Mouse (Mus musculus) T-helper 17 cell (primary cell): ENCODE data around the gene Cpeb2.

Experiments
- in situ Hi-C, 2 experiments: fragments of 300-600 bp; cut with MboI, MseI; formaldehyde crosslinking; loops; 1 replicate in 1 of 2; 2 replicates in 1 of 2; pipeline ENCODE4 v1.15.1; 2025; ENCODE audit warnings: high pct_unique_total_duplicates in 2 of 2

The Cpeb2 gene

DNA sequence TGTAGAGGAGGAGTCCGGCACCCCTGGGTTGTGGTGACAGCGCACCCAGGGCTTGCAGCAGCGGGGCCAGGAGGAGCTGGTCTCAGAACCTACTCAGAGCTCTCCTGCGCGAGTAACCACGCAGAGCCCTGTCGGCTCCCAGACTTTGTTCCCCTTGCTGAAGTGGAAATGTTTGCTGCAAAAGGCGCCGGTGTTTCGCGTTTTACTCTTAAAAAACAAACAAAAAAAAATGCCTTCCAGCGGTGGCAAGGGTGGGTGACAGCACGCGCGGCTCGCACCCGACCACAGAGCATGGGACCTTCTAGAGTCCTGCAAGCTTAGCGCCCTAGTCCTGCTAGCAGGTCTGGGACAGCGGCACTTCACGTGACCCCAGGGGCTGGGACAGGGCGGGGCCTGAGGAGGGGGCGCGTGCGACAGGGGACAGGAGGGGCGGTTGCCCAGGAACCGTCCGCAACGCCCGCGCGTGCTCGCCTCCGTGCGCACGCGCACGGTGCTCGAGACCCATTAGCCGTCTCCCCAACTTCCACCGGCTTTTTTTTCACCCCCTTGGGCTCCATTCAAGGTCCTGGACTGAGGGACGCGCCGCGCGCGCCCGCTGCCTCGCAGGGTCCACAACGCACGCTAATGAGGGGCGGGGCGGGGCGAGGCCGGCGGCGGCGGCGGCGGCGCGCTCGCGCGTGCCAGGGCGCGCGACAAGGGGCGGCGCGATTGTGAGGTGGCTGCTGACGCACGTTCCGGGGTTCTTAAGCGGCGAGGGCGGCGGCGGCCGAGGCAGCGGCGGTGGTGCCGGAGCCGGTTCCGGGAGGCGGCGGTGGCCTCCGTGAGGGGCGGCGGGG lies at the start of gene Cpeb2:
TSS of gene Cpeb2 (plus strand) at position 691 of the 836 bp plus-strand sequence.
- in situ Hi-C loops: loop anchor here (10.0 to 25.0 kb wide), 3 partner anchors 580 to 1030 kb away; partner anchors contain the start of genes Bst1 (in 1 of the 2) and Fbxl5 (in 1 of the 2)

DNA sequence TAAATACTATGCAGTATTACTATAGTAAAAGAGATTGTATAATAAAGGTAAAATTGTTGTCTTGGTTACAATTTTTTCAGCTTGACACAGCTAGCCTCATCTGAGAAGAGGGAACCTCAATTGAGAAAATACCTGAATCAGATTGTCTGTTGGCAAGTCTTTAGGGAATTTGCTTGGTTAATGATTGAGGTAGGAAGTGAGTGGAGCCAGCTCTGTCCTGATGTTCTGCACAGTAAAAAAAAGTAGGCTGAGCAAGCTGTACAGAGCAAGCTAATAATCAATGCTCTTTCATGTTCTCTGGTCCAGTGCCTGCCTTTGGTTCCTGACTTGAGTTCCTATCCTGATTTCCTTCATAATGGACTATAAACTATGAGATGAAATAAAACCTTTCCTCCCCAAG lies 49.4 kb upstream of the Cpeb2 start:
- in situ Hi-C loops: no loop called here

DNA sequence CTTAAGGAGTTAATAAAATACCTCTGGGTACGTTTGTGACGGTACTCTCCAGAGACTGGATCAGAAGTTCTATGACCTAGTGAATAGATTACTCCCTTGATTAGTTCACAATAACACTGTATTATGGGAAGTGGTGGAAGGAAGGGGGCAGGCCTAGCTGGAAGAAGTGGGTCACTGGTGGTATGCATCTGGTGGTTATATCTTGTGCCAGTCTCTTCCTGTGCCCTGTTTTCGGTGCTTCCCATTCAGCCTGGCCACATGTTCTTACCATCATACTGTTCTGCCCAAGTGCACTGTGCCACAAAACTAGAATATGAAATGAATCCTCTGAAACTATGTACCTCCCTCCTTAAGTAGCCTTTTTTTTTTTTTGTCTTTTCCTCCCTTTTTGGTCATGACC lies 48.1 kb upstream of the Cpeb2 start:
- in situ Hi-C loops: no loop called here

DNA sequence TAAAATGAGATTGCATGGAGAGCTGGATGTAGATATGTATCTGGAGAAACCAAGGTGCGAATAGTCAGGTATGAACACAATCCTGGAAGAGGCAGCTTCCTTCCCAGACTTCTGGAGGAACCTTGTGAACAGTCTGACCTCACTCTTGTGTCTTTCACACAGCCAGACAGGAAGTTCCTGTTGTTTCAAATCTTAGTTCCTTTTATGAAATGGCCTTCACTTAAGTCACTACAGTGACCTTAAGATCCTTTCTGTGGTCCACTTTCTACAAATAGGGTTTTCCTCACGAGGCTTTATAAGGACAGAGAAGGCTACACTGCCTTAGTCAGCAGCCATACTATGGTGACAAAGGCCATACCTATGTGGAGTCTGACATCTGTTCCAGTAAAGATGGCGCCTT lies 47.5 kb upstream of the Cpeb2 start:
- in situ Hi-C loops: no loop called here

DNA sequence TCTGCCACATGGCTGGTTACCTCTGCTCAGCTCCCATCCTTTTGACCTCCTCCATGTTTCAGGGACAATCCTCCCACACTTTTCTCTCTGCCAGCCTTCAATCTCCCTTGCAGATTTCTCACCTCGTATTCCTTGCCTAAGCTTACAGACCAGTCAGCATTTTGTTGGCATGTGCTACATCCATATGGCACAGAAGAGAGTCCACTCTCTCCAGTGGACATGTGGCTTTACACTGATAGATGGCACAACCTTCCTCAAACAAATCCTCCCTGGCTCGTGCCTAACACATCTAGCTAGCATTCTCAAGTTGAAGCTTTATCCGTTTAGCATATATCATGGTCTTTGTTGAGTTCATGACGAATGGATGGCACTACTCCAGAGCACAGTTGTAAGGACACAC lies 32.3 kb upstream of the Cpeb2 start:
- in situ Hi-C loops: no loop called here

DNA sequence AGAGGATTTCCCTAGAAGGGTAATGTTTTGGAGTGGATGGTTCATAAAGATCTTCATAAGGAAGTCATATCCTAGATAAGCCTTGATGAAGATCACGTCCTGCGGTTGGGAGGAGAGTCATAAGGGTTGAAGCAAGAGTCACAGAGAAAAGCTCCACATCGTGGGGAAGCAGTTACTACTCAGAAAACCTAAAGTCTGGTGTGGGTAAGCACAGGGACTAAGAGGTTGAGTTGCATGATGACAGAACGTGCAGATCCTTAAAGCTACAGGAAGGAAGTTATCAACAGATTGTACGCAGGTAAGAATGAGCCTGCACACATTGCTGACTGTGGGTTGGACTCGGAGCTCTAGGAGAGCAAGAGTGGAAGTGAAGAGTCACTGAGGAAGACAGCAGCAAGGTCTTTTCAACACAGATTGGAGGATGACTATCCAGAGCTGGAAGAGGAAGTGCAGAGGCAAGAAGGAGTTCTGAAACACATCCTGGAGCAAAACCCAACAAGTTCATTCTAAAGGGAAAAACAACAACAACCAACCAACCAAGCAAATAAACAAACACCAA lies 26.4 kb upstream of the Cpeb2 start:
- in situ Hi-C loops: no loop called here

DNA sequence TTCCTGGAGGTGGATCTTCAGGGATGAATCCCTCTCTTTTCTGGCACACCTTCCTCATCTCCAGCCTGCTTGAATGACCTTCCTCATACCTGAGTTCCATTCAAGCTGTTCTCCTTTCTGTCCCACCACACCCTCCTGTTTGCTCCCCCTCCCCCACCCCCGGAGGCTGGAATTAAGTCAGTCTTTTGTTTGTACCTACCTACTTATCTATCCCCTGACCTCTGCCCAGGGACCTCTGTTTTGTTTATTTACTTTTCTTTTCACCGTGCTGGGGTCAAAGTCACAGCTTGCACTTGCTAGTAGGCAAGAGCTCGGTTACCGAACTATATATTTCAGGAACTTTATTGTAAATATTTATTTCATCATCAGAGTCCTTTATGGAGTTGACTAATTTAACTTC lies 15.5 kb upstream of the Cpeb2 start:
- in situ Hi-C loops: no loop called here

DNA sequence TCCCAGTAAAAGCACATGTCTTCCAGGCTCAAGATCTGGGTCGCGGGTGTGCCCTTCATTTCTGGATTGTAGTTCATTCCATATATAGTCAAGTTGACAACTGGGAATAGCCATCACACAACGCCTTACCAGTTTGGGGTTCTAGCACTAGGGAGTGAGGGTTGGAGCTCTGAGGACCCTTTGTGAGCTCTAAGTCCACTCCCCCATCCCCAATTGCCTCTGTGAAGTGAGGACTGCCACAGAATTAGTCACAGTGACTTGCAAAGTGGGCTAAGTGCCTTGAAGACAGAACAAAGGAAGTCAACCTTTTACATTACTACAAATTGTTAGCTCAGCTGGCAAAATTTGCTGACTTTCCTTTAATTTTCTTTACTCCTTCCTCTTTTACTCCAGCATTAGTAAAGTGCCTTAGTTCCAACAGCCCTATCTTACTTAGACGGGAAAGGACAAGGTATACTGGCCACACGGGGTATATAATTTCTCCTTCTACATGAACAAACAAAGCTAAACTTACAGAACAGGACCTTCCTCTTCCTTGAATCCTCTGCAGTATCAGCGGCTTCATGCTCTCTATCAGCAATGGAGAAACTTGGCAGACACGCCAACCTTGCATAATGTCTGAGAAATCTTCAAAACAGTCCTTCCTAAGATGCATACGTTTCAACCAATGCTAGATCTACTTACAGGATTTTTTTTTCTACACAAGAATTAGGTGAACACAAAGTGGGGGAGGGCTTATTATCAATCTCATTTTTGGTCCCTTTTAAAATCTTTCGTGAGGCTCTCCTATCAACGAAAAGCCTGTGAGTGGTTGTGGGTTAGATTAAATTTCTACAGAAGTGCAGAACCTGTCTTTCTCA lies 14.8 kb upstream of the Cpeb2 start:
- in situ Hi-C loops: no loop called here

DNA sequence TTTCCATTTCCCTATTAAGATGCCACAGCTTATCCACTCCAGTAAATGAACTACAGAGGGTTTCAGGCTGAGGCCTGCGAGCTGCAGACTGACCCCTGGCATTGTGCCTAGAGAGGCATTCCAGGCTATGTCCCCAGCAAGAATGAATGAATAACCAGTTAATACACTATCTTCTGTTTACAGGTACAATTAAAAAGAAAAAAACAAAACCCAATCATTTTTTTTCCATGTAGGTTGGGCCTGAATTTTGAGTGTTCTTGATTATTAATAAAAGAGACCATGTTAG lies 14.2 kb upstream of the Cpeb2 start:
- in situ Hi-C loops: no loop called here

DNA sequence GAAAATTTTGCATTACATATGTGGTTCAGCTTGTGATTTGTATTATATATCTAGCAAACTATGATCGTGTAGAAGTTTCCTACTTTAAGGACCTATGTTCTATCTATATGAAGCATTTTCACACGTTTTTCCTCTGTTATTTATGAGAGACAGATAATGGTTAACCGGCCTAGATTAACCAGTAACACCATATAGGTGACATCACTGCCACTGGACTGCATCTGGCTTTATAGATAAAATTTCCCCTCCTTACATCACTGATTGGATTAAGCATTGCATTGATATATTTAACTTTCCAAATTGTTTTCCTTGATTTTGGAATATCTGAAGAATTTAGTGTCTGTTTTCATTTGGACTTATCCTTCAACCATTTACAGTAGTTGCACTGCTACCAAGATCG lies 9.6 kb upstream of the Cpeb2 start:
- in situ Hi-C loops: no loop called here

DNA sequence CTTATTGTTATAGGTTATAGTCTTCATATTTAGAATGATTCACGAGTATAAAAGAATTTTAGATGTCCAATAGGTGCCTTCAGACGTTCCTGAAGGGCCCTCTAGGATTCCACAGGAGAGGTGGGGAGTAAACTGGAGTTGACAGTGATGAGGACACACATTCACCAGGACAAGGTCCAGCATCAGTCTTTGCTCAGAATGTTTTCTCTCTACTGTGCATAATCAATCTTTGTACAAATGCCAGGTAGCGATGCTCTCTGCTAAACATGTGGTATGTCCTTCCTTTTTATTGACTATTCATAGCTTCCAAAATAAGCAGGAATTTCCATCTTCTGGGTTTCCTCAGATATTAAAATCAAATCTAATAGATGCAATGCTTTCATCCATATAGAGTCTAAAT lies 8.7 kb upstream of the Cpeb2 start:
- in situ Hi-C loops: no loop called here

DNA sequence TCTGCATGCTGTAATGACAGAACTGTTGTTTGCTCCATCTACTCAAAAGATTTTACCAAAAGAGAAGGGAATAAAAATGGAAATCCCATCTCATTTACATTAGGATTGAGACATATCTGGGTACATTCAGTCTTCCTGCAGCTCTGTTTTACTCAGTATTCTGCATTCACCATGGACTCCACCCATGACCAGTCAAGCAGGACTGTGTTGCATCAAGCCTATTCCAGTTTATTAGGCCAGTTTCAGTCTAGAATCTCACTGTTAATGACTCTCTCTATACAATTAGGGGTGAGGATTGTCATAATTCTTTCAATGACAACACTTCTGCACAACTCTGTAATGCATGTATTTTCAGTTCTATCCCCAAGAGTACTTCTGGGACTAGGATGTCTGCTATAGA lies 6.8 kb upstream of the Cpeb2 start:
- in situ Hi-C loops: loop anchor here (25.0 kb wide), 2 partner anchors 586 to 1036 kb away; partner anchors contain the start of genes Bst1 (in 1 of the 2) and Fbxl5 (in 1 of the 2)

DNA sequence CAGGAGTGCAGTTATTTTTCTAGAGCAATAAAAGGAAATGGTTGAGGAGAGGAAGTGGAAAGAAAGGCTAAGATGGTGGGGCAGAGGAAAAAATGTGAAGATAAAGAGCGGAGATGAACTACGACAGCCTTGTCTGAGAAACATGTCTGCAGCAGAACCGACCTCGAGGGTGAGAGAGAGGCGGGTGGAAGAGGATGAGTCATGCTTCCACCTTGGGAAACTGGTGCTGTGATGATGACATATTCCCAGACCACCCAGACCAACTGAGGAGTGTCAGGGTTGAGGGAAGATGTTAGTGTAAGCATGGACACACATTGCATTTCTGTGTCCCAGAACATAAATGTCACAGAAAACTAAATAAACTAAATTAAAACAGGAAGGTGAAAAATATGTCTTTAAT lies 5.4 kb upstream of the Cpeb2 start:
- in situ Hi-C loops: loop anchor here (25.0 kb wide), 2 partner anchors 585 to 1035 kb away; partner anchors contain the start of genes Bst1 (in 1 of the 2) and Fbxl5 (in 1 of the 2)

DNA sequence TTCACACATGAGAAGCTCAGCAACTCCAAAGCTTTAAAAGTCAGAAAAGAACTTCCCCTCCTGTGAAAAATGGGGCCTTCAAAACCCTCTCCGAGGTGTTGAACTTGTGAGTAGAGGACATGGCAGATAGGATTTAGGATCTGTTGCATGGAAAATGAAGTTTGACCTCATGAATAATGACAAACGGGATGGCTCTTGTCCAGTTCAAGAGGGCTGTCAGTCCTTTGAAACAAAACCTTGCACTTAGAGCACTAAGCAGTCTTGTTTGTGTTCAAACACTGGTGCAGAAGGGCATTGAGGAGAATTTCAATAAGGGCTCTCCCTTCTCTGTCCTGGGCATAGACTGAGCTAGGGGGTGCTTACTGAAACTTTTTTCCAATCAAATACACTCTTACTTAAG lies 1.9 kb upstream of the Cpeb2 start:
- in situ Hi-C loops: loop anchor here (10.0 to 25.0 kb wide), 3 partner anchors 581 to 1031 kb away; partner anchors contain the start of genes Bst1 (in 1 of the 2) and Fbxl5 (in 1 of the 2)

DNA sequence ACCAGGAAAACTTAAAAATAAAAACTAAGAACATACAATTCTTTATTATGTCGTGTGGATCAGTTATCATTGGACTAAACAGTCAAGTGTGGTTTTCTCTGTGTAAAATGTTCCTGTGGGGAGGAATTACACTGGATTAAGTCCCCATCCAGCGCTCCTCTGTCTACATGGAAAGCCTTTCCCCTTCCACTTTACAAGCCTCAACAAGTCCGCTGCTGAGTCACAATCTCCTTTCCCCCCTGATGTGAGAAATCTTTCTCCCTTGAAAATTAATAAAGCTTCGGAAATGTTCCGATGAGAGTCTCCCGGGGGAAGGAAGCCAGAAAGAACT lies 856 bp upstream of the Cpeb2 start:
- in situ Hi-C loops: loop anchor here (10.0 to 25.0 kb wide), 3 partner anchors 580 to 1030 kb away; partner anchors contain the start of genes Bst1 (in 1 of the 2) and Fbxl5 (in 1 of the 2)

DNA sequence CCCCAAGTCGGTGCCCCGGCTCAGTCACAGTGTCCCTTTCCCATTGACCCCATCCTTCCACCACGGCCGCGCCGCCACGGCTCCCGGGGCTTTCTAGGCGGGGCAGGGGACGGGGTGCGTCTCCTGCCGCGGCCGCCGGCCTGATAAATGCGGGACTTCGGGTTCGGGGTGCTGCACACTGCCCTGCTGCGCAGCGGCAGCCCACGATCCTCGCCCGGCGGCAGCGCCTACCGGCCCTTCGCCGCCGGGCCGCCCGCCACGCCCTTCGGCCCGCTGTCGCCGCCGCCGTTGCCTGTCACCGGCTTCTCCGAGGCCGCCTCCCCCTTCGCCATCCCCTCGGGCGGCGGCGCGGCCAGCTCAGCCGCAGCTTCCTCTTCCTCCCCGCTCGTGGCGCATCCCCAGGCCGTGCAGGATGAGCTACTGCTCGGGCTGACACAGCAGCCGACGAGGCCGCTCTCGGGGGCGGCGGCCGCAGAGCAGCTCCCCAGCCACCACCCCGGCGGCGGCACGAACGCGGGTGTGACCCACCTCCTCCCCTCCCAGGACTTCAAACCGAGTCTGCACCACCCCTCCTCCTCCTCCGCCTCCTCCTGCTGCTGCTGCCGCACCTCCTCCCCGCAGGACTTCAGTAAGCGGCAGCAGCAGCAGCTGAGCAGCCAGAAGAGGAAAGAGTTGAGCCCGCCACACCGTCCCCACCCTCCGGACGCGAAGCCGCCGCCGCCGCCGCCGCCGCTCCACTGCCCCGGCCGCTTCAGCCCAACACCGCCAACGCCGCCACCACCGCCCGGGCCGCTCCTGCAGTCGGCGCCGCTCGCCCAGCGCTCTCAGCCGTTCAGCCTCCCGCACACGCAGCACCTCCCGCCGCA lies 579 bp downstream of the Cpeb2 start:
- in situ Hi-C loops: loop anchor here (10.0 to 25.0 kb wide), 3 partner anchors 579 to 1029 kb away; partner anchors contain the start of genes Bst1 (in 1 of the 2) and Fbxl5 (in 1 of the 2)

DNA sequence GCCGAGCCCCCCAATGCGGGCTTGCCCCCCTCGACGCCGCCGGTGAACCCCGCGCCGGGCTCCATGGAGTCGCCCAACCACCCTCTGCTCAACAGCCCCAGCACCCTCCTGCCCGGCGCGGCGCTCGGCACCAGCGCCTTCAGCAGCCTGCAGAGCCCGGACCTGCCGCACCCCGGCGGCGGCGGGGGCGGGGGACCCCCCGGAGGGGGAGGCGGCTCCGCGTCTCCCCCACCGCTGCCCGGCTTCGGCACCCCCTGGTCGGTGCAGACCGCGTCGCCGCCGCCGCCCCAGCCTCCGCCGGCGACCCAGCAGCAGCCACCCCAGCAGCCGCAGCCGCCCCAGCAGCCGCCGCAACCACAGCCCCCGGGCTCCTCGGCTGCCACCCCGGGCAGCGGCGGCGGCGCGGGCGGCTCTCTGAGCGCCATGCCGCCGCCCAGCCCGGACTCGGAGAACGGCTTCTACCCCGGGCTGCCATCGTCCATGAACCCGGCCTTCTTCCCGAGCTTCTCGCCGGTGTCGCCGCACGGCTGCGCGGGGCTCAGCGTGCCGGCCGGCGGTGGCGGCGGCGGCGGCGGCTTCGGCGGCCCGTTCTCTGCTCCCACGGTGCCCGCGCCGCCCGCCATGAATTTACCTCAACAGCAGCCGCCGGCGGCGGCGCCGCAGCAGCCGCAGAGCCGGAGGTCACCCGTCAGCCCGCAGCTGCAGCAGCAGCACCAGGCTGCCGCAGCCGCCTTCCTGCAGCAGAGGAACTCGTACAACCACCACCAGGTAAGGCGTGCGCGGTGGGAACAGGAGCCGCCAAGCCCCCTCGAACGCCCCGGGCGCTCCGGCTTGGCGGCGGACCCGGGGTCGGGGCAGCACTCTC lies 1.6 kb downstream of the Cpeb2 start:
- in situ Hi-C loops: loop anchor here (10.0 to 25.0 kb wide), 3 partner anchors 578 to 1028 kb away; partner anchors contain the start of genes Bst1 (in 1 of the 2) and Fbxl5 (in 1 of the 2)

DNA sequence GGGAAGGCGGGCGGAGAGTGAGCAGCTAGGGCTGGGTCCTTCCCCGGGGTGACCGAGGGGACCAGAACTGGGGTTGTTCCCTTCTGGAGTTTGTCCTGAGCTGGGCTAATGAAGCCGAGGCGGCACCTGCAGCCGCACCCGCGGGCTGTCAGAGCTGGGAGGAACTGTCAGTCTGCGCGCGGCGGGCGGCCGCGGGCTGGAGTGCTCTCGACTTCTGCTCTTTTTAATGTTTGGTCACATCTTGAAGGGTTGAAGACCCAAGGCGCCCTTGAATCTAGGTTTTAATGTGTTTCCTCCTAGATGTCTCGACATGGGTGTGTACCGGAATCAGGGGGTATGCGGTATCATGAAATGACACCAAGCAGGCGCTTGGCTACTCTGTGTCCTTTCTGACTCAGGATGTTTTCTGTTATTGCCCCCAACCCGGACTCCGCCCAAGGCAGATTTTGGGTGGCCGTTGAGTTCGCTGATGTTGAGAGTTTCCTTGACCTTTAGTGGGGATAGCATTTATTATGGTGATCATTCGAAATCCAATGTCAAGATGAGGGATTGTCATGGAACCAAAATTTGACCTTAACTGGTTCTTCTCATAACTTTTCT lies 2.3 kb downstream of the Cpeb2 start:
- in situ Hi-C loops: loop anchor here (10.0 to 25.0 kb wide), 3 partner anchors 577 to 1027 kb away; partner anchors contain the start of genes Bst1 (in 1 of the 2) and Fbxl5 (in 1 of the 2)

DNA sequence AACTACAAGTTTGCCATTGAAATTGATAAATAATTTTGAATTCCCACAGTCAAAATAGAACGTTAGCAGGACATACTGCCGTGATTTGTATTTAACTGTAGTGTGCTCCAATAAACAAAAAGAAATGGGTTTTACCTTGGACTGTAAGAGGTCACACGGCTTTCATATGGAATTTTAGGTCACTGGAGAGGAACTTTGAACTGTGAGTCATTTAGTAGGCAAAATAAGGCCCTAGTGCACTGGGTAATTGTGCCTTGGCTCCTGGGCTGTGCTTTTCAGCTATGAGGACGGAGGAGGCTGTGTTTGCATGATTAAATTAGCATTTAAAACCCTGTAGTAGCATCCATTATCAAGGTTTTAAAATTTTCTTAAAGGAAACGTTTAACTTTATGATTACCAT lies 3.0 kb downstream of the Cpeb2 start:
- in situ Hi-C loops: loop anchor here (10.0 to 25.0 kb wide), 3 partner anchors 576 to 1026 kb away; partner anchors contain the start of genes Bst1 (in 1 of the 2) and Fbxl5 (in 1 of the 2)
